Mouse (Mus musculus) MEL (cell line): Measurements from ENCODE around the gene Il4. TPM values are rescaled to one million over a fixed set of nuclear protein-coding genes. Genes with fewer than 3 reads are reported as not detected.

ENCODE experiments used
- DNase-seq: peaks from one replicate; pipeline ENCODE4 v3.0.0; 2011; ENCODE audit warnings: low read depth, low spot score
- H3K27ac ChIP-seq: 2 replicates; pipeline ENCODE4 v1.5.1; 2012; ENCODE audit warnings: low read depth, mild to moderate bottlenecking, control low read depth, low read length, moderate library complexity; ENCODE audit not compliant: control insufficient read depth
- H3K27me3 ChIP-seq, 2 experiments: fragments of 150-350 bp in 1 of 2; sonication (generic) in 1 of 2; 2 replicates each; pipeline ENCODE4 v1.6.1; 2012; ENCODE audit warnings: low read length in 2 of 2, mild to moderate bottlenecking in 2 of 2, improper control_type of control experiment in 1 of 2, moderate library complexity in 1 of 2; ENCODE audit not compliant: insufficient read depth in 2 of 2, control insufficient read depth in 1 of 2
- H3K36me3 ChIP-seq, 2 experiments: 2 replicates each; pipeline ENCODE4 v1.6.1; 2012 to 2014; ENCODE audit warnings: low read length in 2 of 2, improper control_type of control experiment in 1 of 2, inconsistent platforms in 1 of 2, mild to moderate bottlenecking in 1 of 2; ENCODE audit not compliant: insufficient read depth in 2 of 2, control insufficient read depth in 1 of 2
- H3K4me1 ChIP-seq, 2 experiments: fragments of 150-350 bp in 1 of 2; sonication (generic) in 1 of 2; 2 replicates each; pipeline ENCODE4 v1.6.1; 2012; ENCODE audit warnings: low read length in 2 of 2, improper control_type of control experiment in 1 of 2, mild to moderate bottlenecking in 1 of 2; ENCODE audit not compliant: insufficient read depth in 2 of 2, control insufficient read depth in 1 of 2
- H3K4me3 ChIP-seq, 2 experiments: fragments of 150-350 bp in 1 of 2; sonication (generic) in 1 of 2; 2 replicates each; pipeline ENCODE4 v1.5.1; 2012; ENCODE audit warnings: low read depth in 2 of 2, low read length in 2 of 2, mild to moderate bottlenecking in 2 of 2, moderate library complexity in 2 of 2, control low read depth in 1 of 2, improper control_type of control experiment in 1 of 2; ENCODE audit not compliant: control insufficient read depth in 1 of 2, insufficient read depth in 1 of 2
- H3K79me2 ChIP-seq: 2 replicates; pipeline ENCODE4 v1.6.1; 2012; ENCODE audit warnings: mild to moderate bottlenecking, low read length, moderate library complexity; ENCODE audit not compliant: control insufficient read depth, poor library complexity, insufficient read depth
- H3K9ac ChIP-seq: 2 replicates; pipeline ENCODE4 v1.6.1; 2012; ENCODE audit warnings: low read depth, mild to moderate bottlenecking, control low read depth, low read length, moderate library complexity; ENCODE audit not compliant: control insufficient read depth, poor library complexity, severe bottlenecking
- H3K9me3 ChIP-seq: fragments of 150-350 bp; sonication (generic); replicated peaks from 2 replicates; pipeline ENCODE4 v1.6.1; 2012; ENCODE audit warnings: mild to moderate bottlenecking, low read length, improper control_type of control experiment, moderate library complexity; ENCODE audit not compliant: insufficient read depth
- BHLHE40 ChIP-seq: IDR thresholded peaks from 2 replicates; pipeline ENCODE4 v1.6.1; 2012; ENCODE audit warnings: low read depth, mild to moderate bottlenecking, inconsistent platforms, low read length, improper control_type of control experiment, borderline replicate concordance
- ELF1 ChIP-seq: IDR thresholded peaks from 2 replicates; pipeline ENCODE4 v1.6.1; 2014; ENCODE audit warnings: low read depth, mild to moderate bottlenecking, inconsistent platforms, low read length, improper control_type of control experiment, moderate library complexity
- EP300 ChIP-seq, 2 experiments: IDR thresholded peaks; 2 replicates each; pipeline ENCODE4 v1.6.1; 2011; ENCODE audit warnings: improper control_type of control experiment in 2 of 2, low read length in 2 of 2, low read depth in 1 of 2, mild to moderate bottlenecking in 1 of 2
- ETS1 ChIP-seq: IDR thresholded peaks from 2 replicates; pipeline ENCODE4 v1.6.1; 2012; ENCODE audit warnings: low read depth, mild to moderate bottlenecking, inconsistent platforms, low read length, improper control_type of control experiment, moderate library complexity
- GATA1 ChIP-seq: IDR thresholded peaks from 2 replicates; pipeline ENCODE4 v1.6.1; 2011; ENCODE audit warnings: low read depth, low read length, improper control_type of control experiment
- MAFK ChIP-seq: IDR thresholded peaks from 2 replicates; pipeline ENCODE4 v1.6.1; 2011; ENCODE audit warnings: low read depth, mild to moderate bottlenecking, low read length, improper control_type of control experiment, borderline replicate concordance
- MAX ChIP-seq: IDR thresholded peaks from 2 replicates; pipeline ENCODE4 v1.6.1; 2011; ENCODE audit warnings: low read length, improper control_type of control experiment
- MEF2A ChIP-seq: IDR thresholded peaks from 2 replicates; pipeline ENCODE4 v1.6.1; 2014; ENCODE audit warnings: low read depth, mild to moderate bottlenecking, inconsistent platforms, low read length, improper control_type of control experiment; ENCODE audit not compliant: poor library complexity, insufficient replicate concordance, severe bottlenecking; ENCODE audit errors: extremely low read depth
- MYB ChIP-seq: IDR thresholded peaks from 2 replicates; pipeline ENCODE4 v1.6.1; 2011; ENCODE audit warnings: mild to moderate bottlenecking, low read depth, low read length, improper control_type of control experiment
- MYC ChIP-seq: IDR thresholded peaks from 2 replicates; pipeline ENCODE4 v1.6.1; 2011; ENCODE audit warnings: low read depth, mild to moderate bottlenecking, low read length, improper control_type of control experiment, moderate library complexity
- NELFE ChIP-seq: IDR thresholded peaks from 2 replicates; pipeline ENCODE4 v1.6.1; 2011; ENCODE audit warnings: low read depth, low read length, improper control_type of control experiment
- POLR2A ChIP-seq, 2 experiments: IDR thresholded peaks; 2 replicates each; pipeline ENCODE4 v1.6.1; 2011 to 2012; ENCODE audit warnings: low read length in 2 of 2, mild to moderate bottlenecking in 2 of 2, control low read depth in 1 of 2, improper control_type of control experiment in 1 of 2, low read depth in 1 of 2, moderate library complexity in 1 of 2; ENCODE audit not compliant: control insufficient read depth in 1 of 2, insufficient read depth in 1 of 2, poor library complexity in 1 of 2
- RCOR1 ChIP-seq: IDR thresholded peaks from 2 replicates; pipeline ENCODE4 v1.6.1; 2012; ENCODE audit warnings: low read depth, mild to moderate bottlenecking, inconsistent platforms, low read length, improper control_type of control experiment
- SIN3A ChIP-seq: IDR thresholded peaks from 2 replicates; pipeline ENCODE4 v1.6.1; 2012; ENCODE audit warnings: low read length, improper control_type of control experiment, inconsistent platforms
- SMC3 ChIP-seq: IDR thresholded peaks from 2 replicates; pipeline ENCODE4 v1.6.1; 2011; ENCODE audit warnings: low read depth, low read length, improper control_type of control experiment
- TAL1 ChIP-seq: IDR thresholded peaks from 2 replicates; pipeline ENCODE4 v1.6.1; 2012; ENCODE audit warnings: mild to moderate bottlenecking, inconsistent platforms, low read length, moderate library complexity, mixed read lengths
- TBP ChIP-seq: IDR thresholded peaks from 2 replicates; pipeline ENCODE4 v1.8.0; 2011; ENCODE audit warnings: low read depth, low read length, improper control_type of control experiment
- TCF12 ChIP-seq: IDR thresholded peaks from 2 replicates; pipeline ENCODE4 v1.6.1; 2014; ENCODE audit warnings: low read depth, mild to moderate bottlenecking, inconsistent platforms, low read length, improper control_type of control experiment, moderate library complexity
- USF1 ChIP-seq: IDR thresholded peaks from 2 replicates; pipeline ENCODE4 v1.6.1; 2014; ENCODE audit warnings: low read depth, mild to moderate bottlenecking, inconsistent platforms, low read length, improper control_type of control experiment, moderate library complexity
- ZC3H11A ChIP-seq: IDR thresholded peaks from 2 replicates; pipeline ENCODE4 v1.6.1; 2012; ENCODE audit warnings: low read depth, mild to moderate bottlenecking, inconsistent platforms, low read length, improper control_type of control experiment
- ZKSCAN1 ChIP-seq: IDR thresholded peaks from 2 replicates; pipeline ENCODE4 v1.6.1; 2012; ENCODE audit warnings: low read depth, mild to moderate bottlenecking, inconsistent platforms, low read length, improper control_type of control experiment, moderate library complexity
- ZMIZ1 ChIP-seq: IDR thresholded peaks from 2 replicates; pipeline ENCODE4 v1.6.1; 2012; ENCODE audit warnings: low read depth, mild to moderate bottlenecking, inconsistent platforms, low read length, improper control_type of control experiment, moderate library complexity
- ZNF384 ChIP-seq: IDR thresholded peaks from 2 replicates; pipeline ENCODE4 v1.6.1; 2012; ENCODE audit warnings: low read depth, mild to moderate bottlenecking, inconsistent platforms, low read length, improper control_type of control experiment
- polyA plus RNA-seq, 2 experiments: library from polyadenylated mRNA; stranded (reverse) in 1 of 2; unstranded in 1 of 2; fragments of >175 nt in 1 of 2; fragments of >200 nt in 1 of 2; gene quantifications; 2 replicates each; pipeline versions ENCODE4 v1.2.1 to v1.2.4; 2012; ENCODE audit warnings: low replicate concordance in 2 of 2, low read depth in 1 of 2; ENCODE audit not compliant: insufficient read length in 2 of 2, insufficient read depth in 1 of 2, missing spikeins in 1 of 2
- total RNA-seq: library from RNA; depleted of rRNA; stranded (reverse); fragments of 300-350 nt; gene quantifications from 2 replicates; pipeline ENCODE4 v1.2.3, GENCODE M21; 2012

Gene Il4
- total and polyA plus RNA-seq, 3 experiments = 4.3 to 10.4 TPM; not detected in 1

- TF ChIP-seq ZMIZ1 (no peak; the same call in 1 of the 2 replicates), NELFE (no peak)
- TF ChIP-seq, all 39 proteins: peak for 10
Measured at GRCm38 (mm10) chr11:53615172-53615571, 3.3 kb downstream of the Il4 start (continued).

- TF ChIP-seq MYB (no peak), RCOR1 (no peak), MEF2A (peak; percentile 69; the same call in 1 of the 2 replicates), GATA1 (0 out of 2 replicates have a peak, but pooled peaks have one; percentile 9), ETS1 (0 out of 2 replicates have a peak, but pooled peaks have one; percentile 23), MYC (no peak), TAL1 (no peak), EP300 (IDR thresholded peaks at IDR 0.05; ENCODE audit: low read depth in 1 of 2, low read length in 2 of 2) (peak in 1 of 2 experiments; percentile 47; a peak in 1 of 4 replicates), TCF12 (peak; percentile 52; the same call in 1 of the 2 replicates), ELF1 (peak; percentile 6; the same call in 1 of the 2 replicates), POLR2A (IDR thresholded peaks at IDR 0.05; ENCODE audit: control insufficient read depth in 1 of 2, insufficient read depth in 1 of 2, low read depth in 1 of 2, low read length in 2 of 2, poor library complexity in 1 of 2) (no peak)
- TF ChIP-seq, all 39 proteins: peak for 6
- no peaks in the 10 kb centered on the region for H3K9me3 ChIP-seq
- H3K4me1 ChIP-seq = peaks cover 27 to 35% of the 10 kb centered on the region in 2 experiments
- peak overlapping the region; percentile 38; the same call in 1 of the 2 replicates for H3K27ac ChIP-seq
- H3K79me2 ChIP-seq = peaks cover 2% of the 10 kb centered on the region; the same call in 1 of the 2 replicates
- no peak overlapping the region for H3K9ac ChIP-seq
- peak; percentile 53 for DNase-seq
- H3K27me3 ChIP-seq = no peaks in the 10 kb centered on the region
- H3K4me3 ChIP-seq = no peak overlapping the region
- peaks cover 0 to 26% of the 10 kb centered on the region in 2 experiments for H3K36me3 ChIP-seq
Measured at GRCm38 (mm10) chr11:53609672-53610071, 8.8 kb downstream of the Il4 start.

- Histone ChIP-seq H3K9ac (no peak overlapping the region), H3K4me3 (no peak overlapping the region), H3K9me3 (no peaks in the 10 kb centered on the region), H3K27ac (peak overlapping the region; percentile 38; the same call in 1 of the 2 replicates), H3K27me3 (no peaks in the 10 kb centered on the region), H3K36me3 (peaks cover 0 to 22% of the 10 kb centered on the region in 2 experiments), H3K4me1 (peaks cover 24 to 30% of the 10 kb centered on the region in 2 experiments), H3K79me2 (no peaks in the 10 kb centered on the region)
- peak; percentile 66 for DNase-seq
- 0 out of 2 replicates have a peak, but pooled peaks have one; percentile 24 for TF ChIP-seq SIN3A
- TF ChIP-seq USF1 = peak; percentile 4; the same call in 1 of the 2 replicates
- TF ChIP-seq TAL1 = peak; percentile 60
- 0 out of 2 replicates have a peak, but pooled peaks have one; percentile 15 for TF ChIP-seq SMC3
- TF ChIP-seq ZNF384 = no peak
- TF ChIP-seq ZMIZ1 = no peak
- TF ChIP-seq ETS1 = 0 out of 2 replicates have a peak, but pooled peaks have one; percentile 23
- TF ChIP-seq GATA1 = peak; percentile 66
- peak; percentile 50; the same call in 1 of the 2 replicates for TF ChIP-seq TBP
- peak; percentile 73 for TF ChIP-seq TCF12
- TF ChIP-seq MAX = 0 out of 2 replicates have a peak, but pooled peaks have one; percentile 34
- no peak for TF ChIP-seq MAFK
- peak in 1 of 2 experiments; percentile 63; a peak in 2 of 4 replicates for TF ChIP-seq EP300 (IDR thresholded peaks at IDR 0.05; ENCODE audit: low read depth in 1 of 2, low read length in 2 of 2)
- no peak for TF ChIP-seq BHLHE40
- no peak for TF ChIP-seq ZC3H11A
- no peak for TF ChIP-seq ZKSCAN1
Measured at GRCm38 (mm10) chr11:53609231-53609630, 9.2 kb downstream of the Il4 start.
